Mouse (Mus musculus) limb, embryonic 11.5 days (tissue): ENCODE data around the gene Eef1a2. TPM values are rescaled to one million over a fixed set of nuclear protein-coding genes. Genes with fewer than 3 reads are reported as not detected.

ENCODE experiments used
- polyA plus RNA-seq: library from polyadenylated mRNA; unstranded; fragments of >200 nt; fragmentation: Nextera tagmentation; extraction: Ambion mirVana; gene quantifications from 2 replicates; pipeline ENCODE4 v1.2.1, GENCODE M21; 2014

The Eef1a2 gene
- polyA plus RNA-seq, 1 experiment from 2014 or later, result 0.13 TPM

Other genes with a start within 250 kb of the Eef1a2 start
- gene Ythdf1, start 236.1 kb downstream of the Eef1a2 start, polyA plus RNA-seq, result 80.5 and 83.1 TPM in 2 replicates
- gene Birc7, start 228.0 kb downstream of the Eef1a2 start, polyA plus RNA-seq, result not detected in 2 replicates
- 3.6 and 7.8 TPM in 2 replicates for gene Nkain4, start 202.3 kb downstream of the Eef1a2 start, polyA plus RNA-seq
- gene Arfgap1, start 189.8 kb downstream of the Eef1a2 start, polyA plus RNA-seq, result 60.4 and 69.3 TPM in 2 replicates
- 0.15 and 0.71 TPM in 2 replicates for gene Col20a1, start 170.5 kb downstream of the Eef1a2 start, polyA plus RNA-seq
- 0.95 and 2.8 TPM in 2 replicates for gene Chrna4, start 113.5 kb downstream of the Eef1a2 start, polyA plus RNA-seq
- gene Kcnq2, start 21.7 kb downstream of the Eef1a2 start, polyA plus RNA-seq, result 0.11 and 0.25 TPM in 2 replicates
- 422 and 444 TPM in 2 replicates for gene Ppdpf, start 30.2 kb upstream of the Eef1a2 start, polyA plus RNA-seq
- gene Ptk6, start 45.8 kb upstream of the Eef1a2 start, polyA plus RNA-seq, result 0.04 TPM in 1 of 2 replicates, not detected in the other
- gene Srms, start 56.2 kb upstream of the Eef1a2 start, polyA plus RNA-seq, result 0.94 and 1.4 TPM in 2 replicates
- gene Fndc11, start 63.0 kb upstream of the Eef1a2 start, polyA plus RNA-seq, result 0.17 and 0.69 TPM in 2 replicates
- gene Helz2, start 85.0 kb upstream of the Eef1a2 start, polyA plus RNA-seq, result 0.99 and 1.2 TPM in 2 replicates
- 19.7 and 21.3 TPM in 2 replicates for gene Gmeb2, start 131.0 kb upstream of the Eef1a2 start, polyA plus RNA-seq
- gene Stmn3, start 157.5 kb upstream of the Eef1a2 start, polyA plus RNA-seq, result 0.84 and 0.91 TPM in 2 replicates
- gene Rtel1, start 162.7 kb upstream of the Eef1a2 start, polyA plus RNA-seq, result 63.0 and 63.7 TPM in 2 replicates
- gene Zgpat, start 207.9 kb upstream of the Eef1a2 start, polyA plus RNA-seq, result 35.0 and 40.2 TPM in 2 replicates
- 57.3 and 63.7 TPM in 2 replicates for gene Arfrp1, start 208.4 kb upstream of the Eef1a2 start, polyA plus RNA-seq
- gene Lime1, start 223.1 kb upstream of the Eef1a2 start, polyA plus RNA-seq, result 20.9 and 26.7 TPM in 2 replicates